In the genomic region with DNA sequence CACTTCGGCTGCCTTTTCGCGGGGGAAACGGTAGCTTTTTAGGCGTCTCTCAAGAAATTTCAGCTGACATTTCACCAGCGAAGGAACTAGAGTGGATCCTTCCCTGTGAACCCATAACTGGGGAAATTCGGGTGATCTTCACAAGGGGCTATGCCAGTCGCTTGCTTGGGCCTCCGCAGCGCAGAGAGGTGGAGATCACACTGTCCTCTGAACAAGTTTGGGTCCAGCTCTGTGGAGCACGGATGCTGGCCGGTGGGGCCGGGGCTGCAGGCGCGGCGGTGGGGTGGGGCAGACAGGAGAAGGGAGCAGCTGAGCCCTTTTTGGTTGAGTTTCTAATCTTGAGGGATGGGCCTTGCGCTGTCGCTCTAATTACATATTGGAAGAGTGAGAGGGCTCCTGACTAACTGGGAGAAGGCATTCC, we compare ENCODE assay signal across 20 mouse cellular contexts. TPM values are rescaled to one million over a fixed set of nuclear protein-coding genes. Genes with fewer than 3 reads are reported as not detected.
DNase-seq lines count a peak whose midpoint lies in the region; ATAC-seq and TF ChIP-seq lines count a peak whose summit lies in the region.
"Had no signal": no experiment of that assay in that cellular context is flagged by ENCODE, and none has a peak within 500 bp of the region (broad histone marks: within the 10 kb centered on the region; RNA-seq: fewer than 3 reads in every experiment).

No protein-coding gene starts in this region.

- peak; percentile 74 for DNase-seq in heart, adult 11 months
- no peak for DNase-seq in heart, postnatal 14 days
- DNase-seq in midbrain, embryonic 11.5 days (ENCODE audit: low spot score, missing footprints), result peak; percentile 96
- DNase-seq in midbrain, postnatal 0 days (ENCODE audit: low spot score), result no peak
- DNase-seq in kidney, postnatal 36 days, result no peak
- no peak for DNase-seq in thymus, postnatal 36 days
- DNase-seq: cerebellum, adult 11-12 months; cerebellum, postnatal 36 days; gastrocnemius, postnatal 14 days; heart, postnatal 4 days; kidney, adult 11 months; kidney, postnatal 14 days; layer of hippocampus, postnatal 36 days; left cerebral cortex, postnatal 4 days; right cerebral cortex, postnatal 14 days; thymus, postnatal 25 days had no signal

- no peak for ATAC-seq in midbrain, embryonic 11.5 days (ENCODE audit: low FRiP score)
- no peak for ATAC-seq in midbrain, postnatal 0 days (ENCODE audit: low FRiP score)
- ATAC-seq in embryonic facial prominence, embryonic 15.5 days (ENCODE audit: insufficient number of reproducible peaks, low FRiP score, low TSS enrichment, low read depth), result 0 out of 2 replicates have a peak, but pooled peaks have one; percentile 49

- WGBS in midbrain, embryonic 11.5 days, result 2% methylated on average over 18 of the region's 18 CpGs
- 5% methylated on average over 18 of the region's 18 CpGs for WGBS in midbrain, postnatal 0 days
- 7% methylated on average over 18 of the region's 18 CpGs for WGBS in embryonic facial prominence, embryonic 15.5 days

- H3K9me3 ChIP-seq in midbrain, embryonic 11.5 days (ENCODE audit: control insufficient read depth, low read length), result no peaks in the 10 kb centered on the region
- no peaks in the 10 kb centered on the region for H3K9me3 ChIP-seq in midbrain, postnatal 0 days (ENCODE audit: low read length)
- 0 out of 2 replicates have a peak, but pooled peaks cover 4% of the 10 kb centered on the region for H3K9me3 ChIP-seq in embryonic facial prominence, embryonic 15.5 days (replicated peaks)

- no peak overlapping the region for H3K4me3 ChIP-seq in midbrain, embryonic 11.5 days (ENCODE audit: low read depth, low read length)
- no peak overlapping the region for H3K4me3 ChIP-seq in midbrain, postnatal 0 days (ENCODE audit: low read depth, low read length)
- H3K4me3 ChIP-seq in embryonic facial prominence, embryonic 15.5 days (replicated peaks), result peak overlapping the region; percentile 25
- H3K4me3 ChIP-seq: heart, embryonic 12.5 days; megakaryocyte, embryonic 14.5 days had no signal

- intact Hi-C loops in heart, postnatal 14 days (cut with DNase I), result no loop called here

- no peaks in the 10 kb centered on the region for H3K36me3 ChIP-seq in midbrain, embryonic 11.5 days (ENCODE audit: control insufficient read depth, insufficient read depth, low read length)
- H3K36me3 ChIP-seq in midbrain, postnatal 0 days (ENCODE audit: insufficient read depth, low read length), result no peaks in the 10 kb centered on the region
- no peaks in the 10 kb centered on the region for H3K36me3 ChIP-seq in embryonic facial prominence, embryonic 15.5 days
- H3K36me3 ChIP-seq: heart, embryonic 12.5 days had no signal

- H3K4me1 ChIP-seq in midbrain, embryonic 11.5 days (ENCODE audit: control insufficient read depth, insufficient read depth, low read length), result peaks cover 2% of the 10 kb centered on the region; the same call in 1 of the 2 replicates
- H3K4me1 ChIP-seq in midbrain, postnatal 0 days (ENCODE audit: insufficient read depth, low read length), result no peaks in the 10 kb centered on the region
- peaks cover 8% of the 10 kb centered on the region; the same call in 1 of the 2 replicates for H3K4me1 ChIP-seq in embryonic facial prominence, embryonic 15.5 days
- H3K4me1 ChIP-seq: heart, embryonic 12.5 days had no signal

- TF ChIP-seq CTCF in midbrain, postnatal 0 days (IDR thresholded peaks at IDR 0.05), result no peak

- no peak overlapping the region for H3K27ac ChIP-seq in midbrain, embryonic 11.5 days (ENCODE audit: low read depth, low read length)
- H3K27ac ChIP-seq in midbrain, postnatal 0 days (ENCODE audit: low read depth, low read length), result no peak overlapping the region
- H3K27ac ChIP-seq in embryonic facial prominence, embryonic 15.5 days (replicated peaks), result peak overlapping the region; percentile 66
- H3K27ac ChIP-seq: stomach, postnatal 0 days had no signal

- peaks cover 83% of the 10 kb centered on the region for H3K27me3 ChIP-seq in midbrain, embryonic 11.5 days (ENCODE audit: control insufficient read depth, insufficient read depth, low read length)
- peaks cover 92% of the 10 kb centered on the region for H3K27me3 ChIP-seq in midbrain, postnatal 0 days (ENCODE audit: insufficient read depth, low read length)
- H3K27me3 ChIP-seq in embryonic facial prominence, embryonic 15.5 days, result peaks cover 82% of the 10 kb centered on the region

- no peak overlapping the region for H3K9ac ChIP-seq in midbrain, embryonic 11.5 days (ENCODE audit: low read length)
- no peak overlapping the region for H3K9ac ChIP-seq in midbrain, postnatal 0 days (replicated peaks; ENCODE audit: low read length, poor library complexity, severe bottlenecking)
- 0 out of 2 replicates have a peak overlapping the region, but pooled peaks have one; percentile 18 for H3K9ac ChIP-seq in embryonic facial prominence, embryonic 15.5 days
- H3K9ac ChIP-seq: heart, embryonic 12.5 days had no signal

- H3K4me2 ChIP-seq in midbrain, embryonic 11.5 days, result no peak overlapping the region
- no peak overlapping the region for H3K4me2 ChIP-seq in midbrain, postnatal 0 days (ENCODE audit: low read depth, low read length, poor library complexity, severe bottlenecking)
- H3K4me2 ChIP-seq in embryonic facial prominence, embryonic 15.5 days (replicated peaks), result peak overlapping the region; percentile 38
- H3K4me2 ChIP-seq: heart, embryonic 12.5 days had no signal

RNA-seq across cellular contexts. Expression of a gene that starts 21.2 kb away (rescaled TPM):
- total RNA-seq in heart, postnatal 14 days (2021), result under 1 TPM; 0.10 to 0.48 TPM
- 1.6 and 1.8 TPM in 2 replicates for polyA plus RNA-seq in midbrain, embryonic 11.5 days (2014; fragmentation: Nextera tagmentation; extraction: Ambion mirVana)
- total RNA-seq in midbrain, postnatal 0 days (2014; rRNA removed), result 1.3 and 13.1 TPM in 2 replicates
- 0.59 and 0.91 TPM in 2 replicates for polyA plus RNA-seq in midbrain, postnatal 0 days (2015; fragmentation: Nextera tagmentation; extraction: Ambion mirVana)
- 25.2 and 25.9 TPM in 2 replicates for polyA plus RNA-seq in embryonic facial prominence, embryonic 15.5 days (2015; fragmentation: Nextera tagmentation; extraction: Ambion mirVana)
- polyA plus RNA-seq: stomach, postnatal 0 days had no signal

Comparison
In these comparisons a context has a peak if more than half of its experiments do, and no peak if none do; other contexts are left out.
1. DNase-seq: peak in heart, adult 11 months (single experiment) and midbrain, embryonic 11.5 days (single experiment); none in heart, postnatal 14 days (0 of 2), midbrain, postnatal 0 days (single experiment), kidney, postnatal 36 days (0 of 2) and thymus, postnatal 36 days (0 of 2).